Mouse (Mus musculus): ENCODE data around the gene Ccdc88b.
"Not testable (repeated sequence)": the region's sequence is repeated elsewhere in the genome, so short reads cannot be mapped to it uniquely, and the experiment has no call there.

Gene Ccdc88b

DNA sequence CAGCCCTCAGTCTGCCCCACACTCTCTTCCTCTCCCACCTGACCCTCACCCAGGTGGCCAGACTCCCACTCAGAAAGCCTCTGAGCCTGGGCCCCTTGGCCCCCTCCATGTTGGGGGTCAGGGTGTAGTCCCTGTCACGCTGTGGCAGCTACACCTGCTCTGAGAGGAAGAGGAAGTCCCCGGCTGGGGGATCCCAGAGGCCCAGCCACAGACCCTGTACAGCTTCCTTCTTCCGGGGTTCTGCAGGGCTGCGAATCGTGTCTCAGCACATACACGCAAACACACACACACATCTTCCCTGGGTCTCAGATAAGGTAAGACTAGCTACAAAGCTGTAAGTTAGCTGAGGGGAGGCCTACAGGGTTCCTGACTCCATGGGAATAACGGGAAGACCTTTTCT lies at the start of gene Ccdc88b:
Gene Ccdc88b, minus strand, starts transcription at position 181 of the 400 bp plus-strand sequence.
- DNase-seq (ENCODE audit: low spot score in 2 of 2) = no peak

DNA sequence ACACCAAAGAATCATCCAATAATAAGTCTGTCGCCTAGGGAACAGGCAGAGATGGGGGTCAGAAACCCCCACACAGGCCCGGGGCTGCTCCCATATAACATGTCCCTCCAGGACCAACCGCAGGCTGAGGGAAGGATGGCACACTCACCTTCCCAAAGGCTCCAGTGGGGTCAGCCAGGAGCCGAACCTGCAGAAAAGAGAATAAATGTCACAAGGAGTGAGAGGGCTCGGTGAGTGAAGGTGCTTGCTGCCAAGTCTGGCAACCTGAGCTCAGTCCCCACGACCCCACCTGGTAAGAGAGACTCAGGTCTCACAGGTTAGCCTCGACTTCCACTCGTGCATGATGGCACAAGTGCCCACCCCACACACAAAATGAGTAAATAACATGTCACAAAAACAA lies 49.1 kb upstream of the Ccdc88b start:
- DNase-seq (ENCODE audit: low spot score in 2 of 2) = no peak

DNA sequence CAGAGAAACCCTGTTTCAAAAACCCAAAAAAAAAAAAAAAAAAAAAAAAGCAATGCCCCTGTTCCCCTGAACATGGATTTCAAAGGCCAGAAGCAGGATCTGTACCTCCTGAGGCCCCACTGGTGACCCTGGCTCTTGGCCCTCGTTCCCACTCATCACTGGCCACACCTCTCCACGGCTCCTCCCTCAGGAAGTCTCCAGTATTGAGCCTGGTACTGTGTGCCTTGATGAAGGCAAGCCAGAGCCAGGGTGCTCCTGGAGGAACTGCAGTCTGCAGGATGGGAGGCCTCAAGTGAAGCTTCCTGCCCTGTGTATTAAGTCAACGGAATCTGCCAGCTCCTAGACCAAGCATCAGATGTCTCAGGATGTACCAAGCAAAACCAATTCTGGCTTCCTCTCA lies 48.2 kb upstream of the Ccdc88b start:
- DNase-seq (ENCODE audit: low spot score in 2 of 2) = no peak

DNA sequence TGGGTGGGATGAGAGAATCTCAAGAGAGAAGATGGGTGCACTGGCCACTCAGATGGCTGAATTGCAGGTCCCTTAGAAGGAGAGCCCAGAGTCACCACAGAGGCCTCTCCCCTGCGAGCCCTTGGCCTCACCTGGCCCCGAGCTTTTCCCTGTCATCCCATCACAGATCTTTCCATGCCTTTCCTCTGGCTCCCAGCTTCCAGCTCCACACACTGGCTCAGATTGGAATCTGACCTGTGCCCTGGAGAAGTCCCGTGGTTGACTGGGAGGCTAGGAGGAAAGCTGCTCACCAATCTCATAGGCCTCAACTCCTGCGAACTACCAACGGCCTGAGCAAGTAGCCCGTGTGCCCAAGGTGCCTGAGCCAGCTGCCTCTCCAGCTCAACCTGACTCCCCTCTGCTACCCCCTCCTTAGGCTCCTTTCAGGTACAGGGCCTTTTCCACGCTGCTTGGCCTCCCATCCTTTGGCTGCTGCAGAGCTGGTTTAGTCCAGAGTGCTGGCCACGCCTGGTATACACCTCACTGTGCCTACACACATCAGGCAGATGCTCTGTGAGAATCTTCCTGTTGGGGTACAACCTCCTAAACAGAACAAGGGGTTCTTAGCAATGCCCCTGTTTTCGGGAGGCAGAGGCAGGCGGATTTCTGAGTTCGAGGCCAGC lies 47.6 kb upstream of the Ccdc88b start:
- DNase-seq (ENCODE audit: low spot score in 2 of 2) = no peak

DNA sequence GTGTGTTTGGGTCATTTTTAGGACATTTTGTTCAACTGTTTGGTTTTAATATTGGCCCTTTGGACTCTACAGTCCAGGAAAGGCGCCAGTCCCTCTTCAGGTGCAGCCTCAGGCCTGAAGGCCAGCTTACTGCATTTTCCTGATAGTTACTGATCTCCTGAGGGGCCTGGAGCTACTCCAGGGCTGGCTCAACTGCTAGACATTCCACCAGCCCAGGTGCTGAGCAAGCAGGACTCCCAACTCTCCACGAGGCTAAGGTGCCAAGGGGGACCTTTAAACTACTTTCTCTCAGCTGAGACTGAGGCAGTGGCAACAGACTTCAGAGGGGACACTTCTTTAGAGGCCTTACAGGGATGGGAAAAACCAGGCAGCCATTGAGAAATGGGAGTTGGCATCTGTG lies 46.8 kb upstream of the Ccdc88b start:
- DNase-seq (ENCODE audit: low spot score in 2 of 2) = no peak

DNA sequence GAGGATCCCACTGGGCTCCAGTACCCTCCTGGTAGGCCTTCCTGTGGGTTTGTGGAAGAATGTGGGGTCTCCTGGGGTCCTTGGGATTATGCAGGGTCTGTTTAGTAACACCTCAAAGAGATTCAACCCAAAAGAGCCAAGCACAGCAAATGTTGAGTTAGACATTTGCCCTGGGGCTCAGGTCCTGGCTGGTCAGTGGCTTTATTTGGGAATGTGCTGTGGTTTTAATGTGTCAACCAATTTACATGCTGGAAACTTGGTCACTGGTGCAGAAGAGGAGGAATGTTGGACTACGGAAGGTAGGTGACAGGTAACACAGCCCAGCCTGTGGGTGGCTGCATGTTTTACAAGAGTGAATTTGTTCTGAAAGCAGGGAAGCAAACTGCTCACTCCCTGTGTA lies 45.0 kb upstream of the Ccdc88b start:
- DNase-seq (ENCODE audit: low spot score in 2 of 2) = no peak

DNA sequence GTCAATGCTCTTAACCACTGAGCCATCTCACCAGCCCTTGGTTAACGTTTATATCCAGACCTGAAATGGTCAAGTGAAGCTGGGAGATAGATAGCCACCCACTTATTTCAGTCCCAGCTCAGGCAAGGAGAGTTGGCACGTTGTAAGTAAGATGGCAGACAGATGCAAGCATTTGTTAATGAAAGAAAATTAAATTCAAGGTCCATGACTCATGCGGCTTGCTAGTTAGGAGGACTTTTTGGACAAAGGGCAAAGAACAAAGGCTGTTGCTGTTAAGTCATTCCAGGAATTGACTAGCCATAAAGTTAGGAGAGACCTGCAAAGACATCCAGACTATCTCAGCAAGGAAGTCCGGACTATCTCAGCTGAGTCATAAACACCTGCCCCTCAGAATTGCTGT lies 41.6 kb upstream of the Ccdc88b start:
- no peak for DNase-seq (ENCODE audit: low spot score in 2 of 2)

DNA sequence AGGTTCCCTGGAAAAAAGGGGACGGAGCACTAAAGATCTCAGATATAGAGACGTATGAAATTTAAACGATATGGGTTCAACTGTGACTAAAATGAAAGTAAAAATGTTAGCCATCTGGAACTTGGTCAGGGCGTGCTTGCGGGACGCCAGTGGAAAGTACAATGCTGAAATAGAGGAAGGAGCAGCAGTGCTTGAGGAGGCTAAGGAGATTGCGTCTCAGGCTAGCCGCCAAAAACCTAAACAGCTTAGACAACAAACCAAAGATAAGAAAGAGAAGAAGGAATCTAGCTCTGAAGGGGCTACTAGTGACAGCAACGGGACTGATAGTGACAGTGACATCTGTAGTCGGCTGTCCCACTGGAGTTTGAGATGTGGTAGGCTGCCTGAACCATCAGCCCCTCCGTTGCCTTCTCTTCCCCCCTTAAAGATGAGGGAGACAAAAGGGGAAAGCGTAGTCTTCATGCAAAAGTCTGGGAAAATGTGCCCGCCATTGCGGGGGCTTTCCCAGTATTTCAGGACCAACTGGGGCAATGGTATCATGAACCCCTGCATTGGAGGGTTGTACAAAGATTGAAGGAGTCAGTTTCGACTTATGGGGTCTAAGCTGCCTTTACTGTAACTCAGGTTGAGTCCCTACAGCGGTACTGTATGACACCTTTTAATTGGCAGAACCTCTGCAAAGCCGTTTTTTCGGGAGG lies 37.7 kb upstream of the Ccdc88b start:
- DNase-seq (ENCODE audit: low spot score in 2 of 2) = not testable (repeated sequence)

DNA sequence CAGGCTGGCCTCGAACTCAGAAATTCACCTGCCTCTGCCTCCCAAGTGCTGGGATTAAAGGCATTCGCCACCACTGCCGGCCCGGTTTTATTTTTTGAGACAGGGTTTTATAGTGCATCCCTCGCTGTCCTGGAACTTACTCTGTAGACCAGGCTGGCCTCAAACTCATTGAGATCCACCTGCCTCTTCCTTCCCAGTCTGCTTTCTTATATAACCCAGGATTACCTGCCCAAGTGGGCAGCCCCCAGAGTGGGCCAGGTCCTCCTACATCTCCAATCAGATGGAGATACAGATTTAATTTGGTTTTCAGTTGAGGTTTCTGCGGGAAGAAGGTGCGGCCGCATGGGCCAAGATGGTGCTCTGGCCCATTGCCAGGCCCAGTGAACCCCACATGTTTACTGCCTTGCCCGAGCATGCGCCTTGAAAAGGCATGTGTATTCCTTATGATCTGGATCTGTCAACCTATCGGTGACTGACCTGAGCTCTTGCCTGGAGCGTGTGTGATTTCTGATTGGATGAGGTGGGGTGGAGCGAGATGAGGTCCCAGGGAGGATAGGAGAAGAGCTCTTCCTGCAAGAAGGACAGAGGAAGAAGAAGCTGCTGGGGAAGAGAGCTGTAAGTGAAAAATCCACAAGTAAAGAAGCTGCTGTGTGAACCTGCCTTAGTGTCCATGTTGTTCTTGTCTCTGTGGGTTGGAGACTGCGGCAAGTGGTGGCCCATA lies 35.9 kb upstream of the Ccdc88b start:
- no peak for DNase-seq (ENCODE audit: low spot score in 2 of 2)

DNA sequence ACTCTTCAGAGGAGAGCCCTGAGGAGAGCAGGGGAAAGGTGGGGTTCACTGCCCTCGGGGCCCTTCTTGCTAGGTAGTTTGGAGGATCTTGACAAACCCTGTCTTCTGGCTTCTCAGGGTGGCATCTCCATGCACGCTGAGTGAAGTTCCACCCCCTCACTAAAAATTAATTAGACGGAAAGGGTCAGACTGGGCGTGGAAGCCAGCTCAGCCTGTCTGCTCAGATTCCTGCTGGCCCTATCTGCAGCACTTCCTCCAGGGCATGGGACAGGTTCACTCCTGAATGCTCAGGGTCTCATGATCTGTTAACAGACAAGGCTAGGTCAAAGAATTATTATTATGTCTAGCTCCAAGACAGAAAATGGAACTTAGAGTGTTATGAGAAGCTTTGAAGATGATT lies 34.5 kb upstream of the Ccdc88b start:
- no peak for DNase-seq (ENCODE audit: low spot score in 2 of 2)

DNA sequence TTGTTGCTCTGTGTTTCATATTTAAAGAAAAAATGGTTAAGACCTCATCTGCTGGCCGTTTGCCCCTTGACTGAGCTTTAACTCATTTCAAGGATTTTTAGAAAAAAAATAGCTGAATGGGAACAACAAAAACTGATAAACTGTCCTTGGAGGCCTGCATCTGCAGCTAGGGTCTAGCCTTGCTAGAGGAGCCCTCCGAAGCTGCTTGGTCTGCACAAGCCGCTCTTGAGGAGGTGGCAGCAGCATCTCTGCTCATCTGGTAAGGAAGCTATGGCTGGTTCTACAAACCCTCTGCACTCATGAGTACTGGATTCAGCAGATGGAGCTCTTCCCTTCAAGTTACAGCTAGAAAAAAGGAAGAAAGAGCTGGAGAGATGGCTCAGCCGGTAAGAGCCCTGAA lies 20.0 kb upstream of the Ccdc88b start:
- DNase-seq (ENCODE audit: low spot score in 2 of 2) = no peak

DNA sequence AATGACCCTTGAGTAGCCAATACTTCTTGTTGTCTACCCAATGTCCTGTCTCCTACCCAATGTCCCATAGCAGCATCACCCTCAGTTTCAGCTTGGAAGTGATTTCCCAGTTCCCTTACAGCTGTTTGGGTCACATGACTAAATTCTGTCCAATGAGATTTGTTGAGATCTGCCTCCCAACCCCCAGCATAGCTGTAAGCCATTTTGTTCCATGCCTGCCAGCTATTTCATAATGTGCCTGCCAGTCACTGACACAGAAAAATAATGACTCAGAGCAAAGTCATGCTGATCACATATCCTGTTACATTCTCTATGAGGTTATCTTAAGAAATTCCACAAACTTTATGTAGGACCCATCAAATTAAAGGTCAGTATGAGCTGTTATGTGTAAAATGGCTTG lies 18.8 kb upstream of the Ccdc88b start:
- no peak for DNase-seq (ENCODE audit: low spot score in 2 of 2)

DNA sequence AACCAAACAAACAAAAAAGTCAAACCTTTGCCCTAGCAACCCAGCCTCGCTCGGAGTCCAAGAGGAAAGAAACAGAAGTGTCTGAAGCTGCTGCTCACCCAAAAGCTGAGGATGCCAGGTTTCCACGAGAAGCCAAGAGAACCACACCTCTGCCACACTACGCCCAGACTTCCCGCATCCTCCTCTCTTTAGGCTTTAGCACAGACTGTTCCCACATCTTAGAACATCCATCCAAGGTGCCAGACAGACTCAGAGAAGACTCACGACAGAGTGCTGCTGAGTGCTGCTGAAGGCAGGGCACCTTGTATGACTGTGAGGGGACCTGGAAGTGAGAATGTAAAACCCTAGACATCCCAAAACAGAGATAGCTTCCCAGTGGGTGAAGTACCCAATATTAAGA lies 17.8 kb upstream of the Ccdc88b start:
- no peak for DNase-seq (ENCODE audit: low spot score in 2 of 2)

DNA sequence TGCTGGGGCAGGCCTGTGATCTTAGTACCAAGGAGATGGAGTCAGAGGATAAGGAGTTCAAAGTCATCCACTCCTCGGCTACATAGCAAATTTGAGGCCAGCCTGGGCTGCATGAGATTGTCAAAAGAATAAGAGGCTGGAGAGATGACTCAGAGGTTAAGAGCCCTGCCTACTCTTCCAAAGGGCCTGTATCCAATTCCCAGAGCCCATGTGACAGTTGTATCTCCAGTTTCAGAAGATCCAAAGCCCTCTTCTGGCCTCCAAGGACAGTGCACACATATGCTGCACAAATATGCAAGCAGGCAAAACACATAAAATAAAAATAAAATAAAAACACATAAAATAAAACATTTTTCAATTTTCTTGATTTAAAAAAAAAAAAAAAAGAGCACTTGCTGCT lies 16.2 kb upstream of the Ccdc88b start:
- DNase-seq (ENCODE audit: low spot score in 2 of 2) = no peak

DNA sequence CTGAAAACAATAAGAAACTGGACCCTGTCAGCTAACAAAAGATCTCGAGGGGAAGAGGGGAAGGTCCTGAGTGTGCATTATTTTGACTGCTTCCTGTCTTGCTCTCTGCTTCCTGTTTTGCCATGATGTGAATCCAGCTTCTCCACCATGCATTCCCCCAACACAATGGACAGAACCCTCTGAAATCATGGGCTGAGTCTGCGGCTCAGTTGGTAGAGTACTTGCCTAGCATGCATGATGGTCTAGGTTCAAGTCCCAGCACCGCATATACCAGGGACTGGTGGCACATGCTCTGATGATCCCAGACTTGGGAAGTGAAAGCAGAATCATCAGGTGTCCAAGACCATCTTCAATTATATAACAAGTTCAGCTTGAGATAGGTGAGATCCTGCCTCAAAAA lies 14.7 kb upstream of the Ccdc88b start:
- DNase-seq (ENCODE audit: low spot score in 2 of 2) = no peak

DNA sequence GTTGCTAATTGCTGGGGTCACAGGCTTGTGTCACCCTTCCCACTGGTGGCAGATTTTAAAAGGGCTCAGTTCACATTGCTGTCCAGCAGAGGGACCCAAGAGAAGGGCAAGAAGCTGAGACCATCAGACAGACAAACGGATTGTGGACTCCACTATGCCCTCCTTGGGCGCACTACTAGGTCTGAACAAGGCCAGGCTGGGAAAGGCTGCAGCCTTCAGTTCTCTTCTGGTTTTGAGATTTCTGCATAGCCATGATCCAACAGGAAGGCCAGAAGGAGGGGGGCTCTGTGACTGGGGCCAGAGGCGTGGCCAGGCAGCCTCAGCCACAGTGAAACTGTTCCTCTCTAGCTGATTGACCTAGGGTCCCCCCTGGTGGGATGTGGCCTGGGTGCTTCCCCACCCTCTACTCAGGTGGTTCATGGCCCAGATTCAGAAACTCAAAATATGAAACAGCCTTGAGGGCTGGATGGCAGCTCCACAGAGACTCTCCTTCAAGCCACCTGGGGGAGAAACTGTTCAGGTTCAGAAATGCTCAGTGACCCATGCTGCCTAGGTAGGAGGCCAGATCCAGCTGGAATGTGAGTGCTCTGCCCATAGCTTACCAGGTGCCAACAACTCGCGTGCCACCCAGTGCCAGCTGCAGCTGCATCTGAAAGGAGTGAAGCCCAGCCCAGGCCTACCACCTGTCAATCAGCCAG lies 13.7 kb upstream of the Ccdc88b start:
- no peak for DNase-seq (ENCODE audit: low spot score in 2 of 2)

DNA sequence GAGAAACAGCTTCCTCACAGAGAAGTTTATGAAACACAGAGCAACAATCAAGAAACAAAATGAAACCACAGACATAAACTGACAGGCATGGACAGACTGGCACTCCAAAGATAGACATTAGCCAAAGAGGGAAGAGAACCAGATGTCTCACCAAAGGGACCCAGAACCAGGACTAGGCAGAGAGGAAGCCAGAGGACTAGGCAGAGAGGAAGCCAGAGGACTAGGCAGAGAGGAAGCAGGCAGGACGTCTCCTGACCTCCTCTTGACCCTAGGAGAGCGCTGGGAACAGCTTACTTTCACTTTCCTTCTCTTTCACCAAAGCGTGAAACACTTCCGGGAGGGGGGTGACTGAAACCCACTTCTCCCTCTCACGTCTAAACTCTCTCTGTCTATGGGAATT lies 11.3 kb upstream of the Ccdc88b start:
- no peak for DNase-seq (ENCODE audit: low spot score in 2 of 2)

DNA sequence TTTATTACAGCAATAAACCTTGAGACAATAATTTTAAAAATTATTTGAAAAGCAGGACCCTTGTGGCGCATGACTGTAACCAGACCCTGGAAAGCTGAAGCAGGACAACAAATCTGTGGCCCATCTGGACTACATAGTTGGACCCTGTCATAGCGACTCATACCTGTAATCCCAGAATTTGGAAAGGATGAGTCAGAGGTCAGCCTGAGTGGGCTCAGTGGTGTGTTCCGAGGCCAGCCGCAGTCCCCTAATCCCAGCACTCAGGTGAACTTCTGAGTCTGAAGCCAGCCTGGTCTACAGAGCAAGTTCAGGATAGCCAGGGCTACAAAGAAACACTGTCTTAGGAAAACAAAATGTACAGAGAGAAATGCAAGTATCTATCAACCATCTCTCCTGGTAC lies 3.4 kb upstream of the Ccdc88b start:
- no peak for DNase-seq (ENCODE audit: low spot score in 2 of 2)

DNA sequence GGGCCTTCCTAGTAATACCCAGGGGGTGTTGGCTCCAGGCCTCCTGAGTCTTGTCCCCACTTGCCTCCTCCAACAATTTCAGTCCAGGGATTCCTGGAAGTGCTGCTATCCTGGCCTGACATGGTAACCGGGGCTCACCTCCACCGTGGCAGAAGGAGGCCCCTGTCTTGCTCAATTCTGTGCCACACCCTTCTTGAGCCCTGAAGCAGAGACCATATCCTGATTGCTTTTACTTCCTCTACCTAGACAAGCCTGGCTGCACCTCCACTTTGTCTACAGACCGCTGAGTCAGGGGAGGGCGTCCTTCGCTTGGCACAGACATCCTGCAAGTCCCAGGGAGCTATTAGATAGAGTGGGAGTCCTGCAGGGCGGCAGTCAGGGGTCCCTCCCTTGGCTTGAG lies 2.7 kb upstream of the Ccdc88b start:
- no peak for DNase-seq (ENCODE audit: low spot score in 2 of 2)

DNA sequence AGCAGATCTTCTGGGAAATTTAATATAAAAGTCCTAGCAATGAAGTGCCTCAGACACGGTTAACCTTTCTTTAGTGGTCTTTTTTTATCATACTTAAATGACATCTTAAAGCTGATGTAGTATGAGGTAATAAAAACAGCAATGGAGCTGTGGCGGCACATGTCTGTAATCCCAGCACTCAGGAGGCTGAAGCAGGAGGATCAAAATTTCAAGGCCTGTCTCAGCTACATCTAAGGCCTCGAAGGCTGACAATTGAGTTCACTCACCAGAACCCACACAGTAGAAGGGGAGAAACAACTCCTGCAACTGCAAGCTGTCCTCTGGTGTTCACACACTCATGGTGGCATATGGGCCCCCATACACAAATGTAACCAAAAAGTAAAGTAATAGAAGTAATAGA lies 2.0 kb upstream of the Ccdc88b start:
- DNase-seq (ENCODE audit: low spot score in 2 of 2) = no peak

DNA sequence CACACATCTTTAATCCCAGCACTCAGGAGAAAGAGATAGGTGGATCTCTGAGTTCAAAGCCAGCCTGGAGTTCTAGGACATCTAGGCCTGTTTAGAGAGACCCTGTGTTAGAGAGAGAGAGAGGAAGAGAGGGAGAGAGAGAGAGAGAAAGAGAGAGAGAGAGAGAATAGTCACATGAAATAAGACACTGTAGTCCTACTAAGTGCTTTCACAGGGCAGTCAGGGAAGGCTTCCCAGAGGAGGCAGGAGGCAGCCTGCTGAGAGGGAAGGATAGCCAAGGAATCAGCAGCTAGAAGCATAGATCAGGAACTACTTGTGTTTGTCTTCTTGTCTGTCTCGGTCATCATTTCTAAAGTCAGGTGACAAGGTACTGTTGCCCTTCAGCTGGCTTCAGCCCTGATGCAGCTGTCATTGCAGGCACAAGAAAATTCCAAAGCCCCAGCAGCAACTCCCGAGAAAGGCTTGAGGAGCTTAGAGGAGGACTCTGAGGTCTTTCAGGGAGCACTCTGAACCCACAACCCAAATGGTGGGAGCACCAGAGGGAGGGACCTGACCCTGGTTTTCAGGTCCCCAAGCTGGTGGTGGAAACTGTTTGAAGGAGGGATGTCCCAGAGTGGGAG lies 1.1 kb upstream of the Ccdc88b start:
- no peak for DNase-seq (ENCODE audit: low spot score in 2 of 2)

DNA sequence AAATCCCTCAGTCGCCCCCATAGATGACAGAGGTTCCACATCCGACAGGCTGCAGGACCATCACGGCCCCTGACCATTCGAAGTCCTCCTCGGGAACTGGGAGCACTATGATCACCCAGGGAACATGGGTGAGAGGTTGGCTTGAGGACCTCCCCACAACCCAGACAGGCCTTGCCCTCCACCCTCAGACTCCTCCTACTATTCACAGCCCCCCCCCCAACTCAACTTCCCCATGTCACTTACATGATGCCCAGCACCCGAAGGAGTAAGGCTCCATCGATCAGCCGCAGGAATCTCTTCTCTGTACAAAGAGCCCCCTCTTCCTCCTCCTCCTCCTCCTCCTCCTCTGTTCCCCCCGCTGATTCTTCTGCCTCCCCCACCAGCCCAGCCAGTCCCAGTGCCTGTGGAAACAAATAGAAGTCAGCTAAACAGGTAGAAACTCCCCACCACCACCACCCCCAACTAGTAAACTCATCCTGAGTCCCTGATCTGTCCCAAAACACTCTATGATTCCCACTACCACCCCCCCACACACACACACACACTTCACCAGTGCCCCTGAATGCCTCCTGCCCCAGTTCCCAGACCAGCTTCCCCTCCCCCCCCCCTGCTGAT lies 513 bp downstream of the Ccdc88b start:
- no peak for DNase-seq (ENCODE audit: low spot score in 2 of 2)
